Mouse (Mus musculus) layer of hippocampus, postnatal 10 days (tissue): ENCODE results near the gene Bcor. TPM values are rescaled to one million over a fixed set of nuclear protein-coding genes. Genes with fewer than 3 reads are reported as not detected.

ENCODE experiments used
- DNase-seq, 2 experiments: peaks; one replicate each; pipeline ENCODE4 v3.0.0; 2021; ENCODE audit warnings: low spot score in 2 of 2
- total RNA-seq, 2 experiments: library from RNA; stranded (reverse); gene quantifications; 2 replicates each; pipeline ENCODE4 v1.2.3; 2021

Gene Bcor
- total RNA-seq, 2 experiments from 2014 or later: 18.2 to 18.5 TPM

GRCm38 (mm10) chrX:11987602-11988001 is 172.6 kb downstream of the Bcor start:
- DNase-seq: no peak
